Mouse (Mus musculus) CH12.LX (cell line): ENCODE data around the gene Prrt4. TPM values are rescaled to one million over a fixed set of nuclear protein-coding genes. Genes with fewer than 3 reads are reported as not detected.

Experiments
- DNase-seq: peaks from one replicate; pipeline ENCODE4 v3.0.0-alpha.2; 2013; ENCODE audit errors: extremely low read depth
- H3K27ac ChIP-seq: 2 replicates; pipeline ENCODE4 v1.5.1; 2012; ENCODE audit warnings: low read depth, mild to moderate bottlenecking, control low read depth, moderate library complexity; ENCODE audit not compliant: insufficient read depth
- H3K27me3 ChIP-seq: replicated peaks from 2 replicates; pipeline ENCODE3; 2012; ENCODE audit warnings: inconsistent platforms
- H3K36me3 ChIP-seq, 2 experiments: replicated peaks in 1 of 2; 2 replicates each; pipeline versions ENCODE3 to v1.6.1; 2012; ENCODE audit warnings: inconsistent platforms in 1 of 2, low read length in 1 of 2, mild to moderate bottlenecking in 1 of 2, mixed read lengths in 1 of 2, moderate library complexity in 1 of 2; ENCODE audit not compliant: control insufficient read depth in 1 of 2, insufficient read depth in 1 of 2
- H3K4me1 ChIP-seq, 2 experiments: 2 replicates each; pipeline ENCODE4 v1.6.1; 2012; ENCODE audit warnings: inconsistent platforms in 1 of 2, moderate library complexity in 1 of 2; ENCODE audit not compliant: insufficient read depth in 2 of 2, control insufficient read depth in 1 of 2
- H3K4me2 ChIP-seq: 2 replicates; pipeline ENCODE4 v1.6.1; 2012; ENCODE audit warnings: low read depth, mild to moderate bottlenecking, control low read depth; ENCODE audit not compliant: poor library complexity, insufficient read depth, severe bottlenecking
- H3K4me3 ChIP-seq, 3 experiments: fragments of 150-350 bp in 1 of 3; sonication (generic) in 1 of 3; replicated peaks in 1 of 3; 2 replicates each; pipeline versions ENCODE3 to v1.5.1; 2011 to 2012; ENCODE audit warnings: low read depth in 2 of 3, low read length in 2 of 3, mild to moderate bottlenecking in 2 of 3, moderate library complexity in 2 of 3, control low read depth in 1 of 3, improper control_type of control experiment in 1 of 3, inconsistent platforms in 1 of 3, mixed read lengths in 1 of 3; ENCODE audit not compliant: poor library complexity in 1 of 3
- H3K79me2 ChIP-seq: replicated peaks from 2 replicates; pipeline ENCODE4 v1.6.1; 2012; ENCODE audit warnings: mild to moderate bottlenecking, moderate library complexity; ENCODE audit not compliant: control insufficient read depth, poor library complexity, insufficient read depth, severe bottlenecking; ENCODE audit errors: extremely low read depth
- H3K9ac ChIP-seq: 2 replicates; pipeline ENCODE4 v1.6.1; 2012; ENCODE audit warnings: low read depth, mild to moderate bottlenecking, control low read depth, moderate library complexity; ENCODE audit not compliant: insufficient read depth
- H3K9me3 ChIP-seq: replicated peaks from 2 replicates; pipeline ENCODE3; 2012; ENCODE audit warnings: low read length, inconsistent platforms, mixed read lengths
- BHLHE40 ChIP-seq: IDR thresholded peaks from 2 replicates; pipeline ENCODE4 v1.6.1; 2011; ENCODE audit warnings: mild to moderate bottlenecking, low read depth, low read length, improper control_type of control experiment
- CHD1 ChIP-seq: IDR thresholded peaks from 2 replicates; pipeline ENCODE4 v1.6.1; 2012; ENCODE audit warnings: low read depth, low read length, improper control_type of control experiment, inconsistent platforms
- CHD2 ChIP-seq: IDR thresholded peaks from 2 replicates; pipeline ENCODE4 v1.6.1; 2011; ENCODE audit warnings: low read length, improper control_type of control experiment
- CTCF ChIP-seq, 2 experiments: IDR thresholded peaks in 1 of 2; conservative IDR thresholded peaks in 1 of 2; 2 replicates each; pipeline ENCODE4 v1.5.1; 2011 to 2012; ENCODE audit warnings: low read depth in 2 of 2, low read length in 2 of 2, improper control_type of control experiment in 1 of 2, inconsistent platforms in 1 of 2, mild to moderate bottlenecking in 1 of 2, moderate library complexity in 1 of 2
- E2F4 ChIP-seq: IDR thresholded peaks from 2 replicates; pipeline ENCODE4 v1.6.1; 2011; ENCODE audit warnings: low read depth, low read length, improper control_type of control experiment; ENCODE audit not compliant: insufficient replicate concordance
- ELF1 ChIP-seq: IDR thresholded peaks from 2 replicates; pipeline ENCODE4 v1.6.1; 2014; ENCODE audit warnings: low read depth, mild to moderate bottlenecking, inconsistent platforms, low read length, improper control_type of control experiment
- EP300 ChIP-seq: IDR thresholded peaks from 2 replicates; pipeline ENCODE4 v1.6.1; 2011; ENCODE audit warnings: low read length, improper control_type of control experiment
- ETS1 ChIP-seq: conservative IDR thresholded peaks from 2 replicates; pipeline ENCODE4 v1.6.1; 2012; ENCODE audit warnings: low read depth, mild to moderate bottlenecking, inconsistent platforms, low read length, improper control_type of control experiment, moderate library complexity
- GABPA ChIP-seq: IDR thresholded peaks from 2 replicates; pipeline ENCODE4 v1.6.1; 2012; ENCODE audit warnings: low read depth, low read length, improper control_type of control experiment, inconsistent platforms; ENCODE audit not compliant: insufficient replicate concordance
- HCFC1 ChIP-seq: IDR thresholded peaks from 2 replicates; pipeline ENCODE4 v1.6.1; 2012; ENCODE audit warnings: low read depth, mild to moderate bottlenecking, inconsistent platforms, low read length, improper control_type of control experiment
- IRF4 ChIP-seq: IDR thresholded peaks from 2 replicates; pipeline ENCODE4 v1.6.1; 2014; ENCODE audit warnings: low read depth, mild to moderate bottlenecking, inconsistent platforms, low read length, improper control_type of control experiment
- JUN ChIP-seq: IDR thresholded peaks from 2 replicates; pipeline ENCODE4 v1.6.1; 2011; ENCODE audit warnings: low read depth, mild to moderate bottlenecking, low read length, improper control_type of control experiment, moderate library complexity; ENCODE audit not compliant: insufficient read depth
- JUND ChIP-seq: conservative IDR thresholded peaks from 2 replicates; pipeline ENCODE4 v1.6.1; 2011; ENCODE audit warnings: low read depth, low read length, improper control_type of control experiment
- KAT2A ChIP-seq: IDR thresholded peaks from 2 replicates; pipeline ENCODE4 v1.6.1; 2012; ENCODE audit warnings: low read length, improper control_type of control experiment, inconsistent platforms; ENCODE audit not compliant: insufficient replicate concordance
- MAFK ChIP-seq: IDR thresholded peaks from 2 replicates; pipeline ENCODE4 v1.6.1; 2011; ENCODE audit warnings: low read length, improper control_type of control experiment; ENCODE audit not compliant: insufficient replicate concordance
- MAX ChIP-seq: IDR thresholded peaks from 2 replicates; pipeline ENCODE4 v1.6.1; 2011; ENCODE audit warnings: low read length, improper control_type of control experiment
- MAZ ChIP-seq: IDR thresholded peaks from 2 replicates; pipeline ENCODE4 v1.6.1; 2012; ENCODE audit warnings: low read depth, mild to moderate bottlenecking, inconsistent platforms, low read length, improper control_type of control experiment, moderate library complexity
- MEF2A ChIP-seq: IDR thresholded peaks from 2 replicates; pipeline ENCODE4 v1.6.1; 2014; ENCODE audit warnings: low read depth, mild to moderate bottlenecking, inconsistent platforms, low read length, improper control_type of control experiment, borderline replicate concordance
- MXI1 ChIP-seq: IDR thresholded peaks from 2 replicates; pipeline ENCODE4 v1.6.1; 2011; ENCODE audit warnings: mild to moderate bottlenecking, low read depth, low read length, improper control_type of control experiment
- MYC ChIP-seq: IDR thresholded peaks from 2 replicates; pipeline ENCODE4 v1.6.1; 2011; ENCODE audit warnings: low read depth, mild to moderate bottlenecking, improper control_type of control experiment, low read length
- NELFE ChIP-seq: IDR thresholded peaks from 2 replicates; pipeline ENCODE4 v1.6.1; 2011; ENCODE audit warnings: low read depth, low read length, improper control_type of control experiment
- NRF1 ChIP-seq: IDR thresholded peaks from 2 replicates; pipeline ENCODE4 v1.6.1; 2014; ENCODE audit warnings: low read depth, mild to moderate bottlenecking, inconsistent platforms, low read length, improper control_type of control experiment, moderate library complexity
- PAX5 ChIP-seq: IDR thresholded peaks from 2 replicates; pipeline ENCODE4 v1.6.1; 2012; ENCODE audit warnings: low read length, inconsistent platforms, mixed read lengths
- POLR2A ChIP-seq: IDR thresholded peaks from 2 replicates; pipeline ENCODE4 v1.6.1; 2011; ENCODE audit warnings: low read depth, mild to moderate bottlenecking, improper control_type of control experiment, low read length
- POLR2AphosphoS2 ChIP-seq: IDR thresholded peaks from 2 replicates; pipeline ENCODE4 v1.6.1; 2011; ENCODE audit warnings: low read depth, low read length, improper control_type of control experiment
- RAD21 ChIP-seq: IDR thresholded peaks from 2 replicates; pipeline ENCODE4 v1.6.1; 2011; ENCODE audit warnings: low read depth, mild to moderate bottlenecking, low read length, improper control_type of control experiment, moderate library complexity
- RCOR1 ChIP-seq: conservative IDR thresholded peaks from 2 replicates; pipeline ENCODE4 v1.6.1; 2012; ENCODE audit warnings: low read depth, mild to moderate bottlenecking, inconsistent platforms, low read length, improper control_type of control experiment
- SIN3A ChIP-seq: IDR thresholded peaks from 2 replicates; pipeline ENCODE4 v1.6.1; 2012; ENCODE audit warnings: low read length, improper control_type of control experiment, inconsistent platforms
- SMC3 ChIP-seq: IDR thresholded peaks from 2 replicates; pipeline ENCODE4 v1.6.1; 2011; ENCODE audit warnings: low read depth, low read length, improper control_type of control experiment
- TBP ChIP-seq: conservative IDR thresholded peaks from 2 replicates; pipeline ENCODE4 v1.6.1; 2011; ENCODE audit warnings: low read depth, low read length, improper control_type of control experiment
- TCF12 ChIP-seq: IDR thresholded peaks from 2 replicates; pipeline ENCODE4 v1.6.1; 2014; ENCODE audit warnings: low read depth, mild to moderate bottlenecking, inconsistent platforms, low read length, improper control_type of control experiment
- UBTF ChIP-seq: IDR thresholded peaks from 2 replicates; pipeline ENCODE4 v1.6.1; 2012; ENCODE audit warnings: low read depth, mild to moderate bottlenecking, inconsistent platforms, low read length, improper control_type of control experiment, moderate library complexity
- USF1 ChIP-seq: IDR thresholded peaks from 2 replicates; pipeline ENCODE4 v1.6.1; 2014; ENCODE audit warnings: low read depth, mild to moderate bottlenecking, inconsistent platforms, low read length, improper control_type of control experiment
- USF2 ChIP-seq: conservative IDR thresholded peaks from 2 replicates; pipeline ENCODE4 v1.6.1; 2011; ENCODE audit warnings: low read depth, low read length, improper control_type of control experiment
- ZC3H11A ChIP-seq: IDR thresholded peaks from 2 replicates; pipeline ENCODE4 v1.6.1; 2012; ENCODE audit warnings: low read depth, mild to moderate bottlenecking, inconsistent platforms, low read length, improper control_type of control experiment
- ZKSCAN1 ChIP-seq: IDR thresholded peaks from 2 replicates; pipeline ENCODE4 v1.6.1; 2012; ENCODE audit warnings: low read depth, inconsistent platforms, low read length, improper control_type of control experiment, borderline replicate concordance
- ZMIZ1 ChIP-seq: IDR thresholded peaks from 2 replicates; pipeline ENCODE4 v1.6.1; 2012; ENCODE audit warnings: low read depth, mild to moderate bottlenecking, inconsistent platforms, low read length, improper control_type of control experiment
- ZNF384 ChIP-seq: IDR thresholded peaks from 2 replicates; pipeline ENCODE4 v1.6.1; 2012; ENCODE audit warnings: low read depth, low read length, improper control_type of control experiment, inconsistent platforms
- dilution Hi-C: fragments of 300-500 bp; cut with MboI; formaldehyde crosslinking; loops from 2 replicates; pipeline ENCODE4 v1.14.3; 2020; ENCODE audit warnings: low sequenced_read_pairs; ENCODE audit not compliant: extremely low pct_unique_long_range_greater_than_20kb, extremely low pct_ligation_motif_present
- in situ Hi-C: fragments of 300-500 bp; cut with MboI; formaldehyde crosslinking; loops from 3 replicates; pipeline ENCODE4 v1.14.3; 2019; ENCODE audit warnings: low sequenced_read_pairs, low pct_ligation_motif_present, low pct_unique_long_range_greater_than_20kb, mixed read lengths
- polyA plus RNA-seq: library from polyadenylated mRNA; unstranded; fragments of >175 nt; gene quantifications from 2 replicates; pipeline ENCODE4 v1.2.1, GENCODE M21; 2012; ENCODE audit warnings: low read depth; ENCODE audit not compliant: insufficient read length
- total RNA-seq, 2 experiments: library from RNA; depleted of rRNA; stranded (reverse); fragments of 300-350 nt in 1 of 2; fragments of >200 nt in 1 of 2; gene quantifications; 2 replicates each; pipeline ENCODE4 v1.2.3; 2012 to 2014

Gene Prrt4
- total and polyA plus RNA-seq, 3 experiments, result not detected

GRCm38 (mm10) chr6:29211806-29212492 is 32.6 kb upstream of the Prrt4 start:
- Histone ChIP-seq H3K4me3 (peak overlapping the region; percentile 70 to 79 (median 76)), H3K27ac (peak overlapping the region; percentile 27; the same call in 1 of the 2 replicates), H3K4me2 (peak overlapping the region; percentile 80), H3K27me3 (peaks cover 47% of the 10 kb centered on the region), H3K4me1 (peaks cover 10 to 71% of the 10 kb centered on the region in 2 experiments), H3K79me2 (0 out of 2 replicates have a peak, but pooled peaks cover 2% of the 10 kb centered on the region), H3K9me3 (no peaks in the 10 kb centered on the region), H3K9ac (peak overlapping the region; percentile 48), H3K36me3 (peaks cover 3 to 11% of the 10 kb centered on the region in 2 experiments)
- in situ Hi-C loops (no loop called here), dilution Hi-C loops (no loop called here)
- DNase-seq, result peak; percentile 70
- TF ChIP-seq IRF4, result peak; percentile 42
- peak; percentile 65 for TF ChIP-seq SIN3A
- TF ChIP-seq MEF2A, result 0 out of 2 replicates have a peak, but pooled peaks have one; percentile 36
- no peak for TF ChIP-seq CHD1
- peak; percentile 74 for TF ChIP-seq ETS1
- no peak for TF ChIP-seq HCFC1
- TF ChIP-seq USF1, result no peak
- TF ChIP-seq PAX5, result no peak
- TF ChIP-seq GABPA, result no peak
- peak; percentile 94 for TF ChIP-seq MXI1
- TF ChIP-seq USF2, result no peak
- no peak for TF ChIP-seq EP300
- TF ChIP-seq RAD21, result no peak
- 0 out of 2 replicates have a peak, but pooled peaks have one; percentile 30 for TF ChIP-seq UBTF
- no peak for TF ChIP-seq SMC3
- no peak for TF ChIP-seq ZC3H11A
- TF ChIP-seq JUND, result no peak
- no peak for TF ChIP-seq E2F4
- peak; percentile 84 for TF ChIP-seq MAZ
- no peak for TF ChIP-seq ELF1
- peak; percentile 78; the same call in 1 of the 2 replicates for TF ChIP-seq MYC
- TF ChIP-seq ZKSCAN1, result no peak
- 0 out of 2 replicates have a peak, but pooled peaks have one; percentile 52 for TF ChIP-seq RCOR1
- peak; percentile 53; the same call in 1 of the 2 replicates for TF ChIP-seq NRF1
- TF ChIP-seq TBP, result no peak
- TF ChIP-seq ZNF384, result no peak
- peak in 1 of 2 experiments; percentile 31; a peak in 2 of 4 replicates for TF ChIP-seq CTCF (conservative IDR thresholded peaks at IDR 0.05 in 1 of 2, IDR thresholded peaks at IDR 0.05 in 1 of 2; ENCODE audit: low read depth in 2 of 2, low read length in 2 of 2)
- peak; percentile 23; the same call in 1 of the 2 replicates for TF ChIP-seq NELFE
- TF ChIP-seq BHLHE40, result peak; percentile 100
- TF ChIP-seq CHD2, result peak; percentile 84
- no peak for TF ChIP-seq JUN
- peak; percentile 82 for TF ChIP-seq MAX
- TF ChIP-seq KAT2A, result no peak
- no peak for TF ChIP-seq POLR2AphosphoS2
- peak; percentile 76 for TF ChIP-seq POLR2A
- TF ChIP-seq ZMIZ1, result no peak
- 0 out of 2 replicates have a peak, but pooled peaks have one; percentile 40 for TF ChIP-seq TCF12
- TF ChIP-seq MAFK, result no peak
